ENCODE assay signal across 8 mouse cellular contexts in the genomic region with DNA sequence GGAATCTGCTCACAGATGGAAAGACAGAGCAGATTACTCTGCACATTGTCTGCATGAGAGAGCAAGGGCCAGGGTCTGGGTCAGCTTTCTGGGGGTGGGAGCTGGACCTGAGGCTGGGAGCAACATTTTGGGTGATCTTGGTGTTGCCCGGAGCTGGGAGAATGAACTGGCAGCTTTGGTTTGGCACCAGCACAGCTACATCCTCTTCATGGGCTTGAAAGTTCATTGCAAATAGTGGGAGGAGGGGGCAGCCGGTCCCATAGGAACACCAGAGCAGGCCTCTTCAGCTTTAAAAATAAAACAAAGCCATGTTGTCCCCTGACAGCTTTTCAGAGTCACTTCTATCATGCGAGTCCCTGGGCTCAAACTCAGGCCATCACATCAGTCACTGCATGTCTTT. TPM values are rescaled to one million over a fixed set of nuclear protein-coding genes. Genes with fewer than 3 reads are reported as not detected.
DNase-seq lines count a peak whose midpoint lies in the region; ATAC-seq lines count a peak whose summit lies in the region.

No protein-coding gene starts in this region.

- DNase-seq in heart, adult 8-10 months (ENCODE audit: low spot score): no peak
- no peak for DNase-seq in embryonic facial prominence, embryonic 11.5 days (ENCODE audit: low spot score)
- no peak for DNase-seq in adrenal gland, adult (ENCODE audit: inconsistent age in 2 of 2, low spot score in 1 of 2)
- DNase-seq in c-Kit-positive CD71-positive TER-119-positive erythroid progenitor cells, embryonic 14.5 days (ENCODE audit: low spot score): no peak
- no peak for DNase-seq in right cerebral cortex, postnatal 25 days

- H3K27ac ChIP-seq in heart, embryonic 14.5 days (replicated peaks in 1 of 2; ENCODE audit: control insufficient read depth in 1 of 2, insufficient read depth in 1 of 2, low read depth in 2 of 2, low read length in 2 of 2): no peak overlapping the region
- H3K27ac ChIP-seq in embryonic facial prominence, embryonic 11.5 days (replicated peaks; ENCODE audit: low read depth, low read length): no peak overlapping the region
- H3K27ac ChIP-seq in hindbrain, embryonic 15.5 days (replicated peaks): peak overlapping the region; percentile 89
- H3K27ac ChIP-seq in midbrain, embryonic 12.5 days (replicated peaks): 0 out of 2 replicates have a peak overlapping the region, but pooled peaks have one; percentile 85

- WGBS in heart, embryonic 14.5 days: 78% methylated on average over 3 of the region's 3 CpGs
- WGBS in embryonic facial prominence, embryonic 11.5 days: 96% methylated on average over 3 of the region's 3 CpGs
- 88% methylated on average over 3 of the region's 3 CpGs for WGBS in hindbrain, embryonic 15.5 days
- 91% methylated on average over 3 of the region's 3 CpGs for WGBS in midbrain, embryonic 12.5 days

- H3K36me3 ChIP-seq in heart, embryonic 14.5 days (ENCODE audit: control insufficient read depth, insufficient read depth, low read length): peaks cover 5% of the 10 kb centered on the region
- no peaks in the 10 kb centered on the region for H3K36me3 ChIP-seq in embryonic facial prominence, embryonic 11.5 days (replicated peaks; ENCODE audit: control insufficient read depth, insufficient read depth, low read depth, low read length)
- peaks cover 6% of the 10 kb centered on the region; the same call in 1 of the 2 replicates for H3K36me3 ChIP-seq in hindbrain, embryonic 15.5 days
- peaks cover 4% of the 10 kb centered on the region; the same call in 1 of the 2 replicates for H3K36me3 ChIP-seq in midbrain, embryonic 12.5 days

- H3K9ac ChIP-seq in heart, embryonic 14.5 days (ENCODE audit: low read length): peak overlapping the region; percentile 71
- peak overlapping the region; percentile 57 for H3K9ac ChIP-seq in embryonic facial prominence, embryonic 11.5 days (replicated peaks; ENCODE audit: low read length)
- peak overlapping the region; percentile 53; the same call in 1 of the 2 replicates for H3K9ac ChIP-seq in hindbrain, embryonic 15.5 days
- peak overlapping the region; percentile 66; the same call in 1 of the 2 replicates for H3K9ac ChIP-seq in midbrain, embryonic 12.5 days (replicated peaks)

- H3K4me1 ChIP-seq in heart, embryonic 14.5 days (ENCODE audit: control insufficient read depth in 2 of 2, insufficient read depth in 2 of 2, low read length in 2 of 2): peaks cover 0 to 12% of the 10 kb centered on the region in 2 experiments; a peak in 2 of 4 replicates
- H3K4me1 ChIP-seq in embryonic facial prominence, embryonic 11.5 days (ENCODE audit: control insufficient read depth, insufficient read depth, low read length): no peaks in the 10 kb centered on the region; the same call in 1 of the 2 replicates
- peaks cover 20% of the 10 kb centered on the region for H3K4me1 ChIP-seq in hindbrain, embryonic 15.5 days (replicated peaks)
- H3K4me1 ChIP-seq in midbrain, embryonic 12.5 days: peaks cover 20% of the 10 kb centered on the region

- peak overlapping the region; percentile 62 for H3K4me2 ChIP-seq in heart, embryonic 14.5 days (ENCODE audit: low read length)
- peak overlapping the region; percentile 67 for H3K4me2 ChIP-seq in embryonic facial prominence, embryonic 11.5 days (ENCODE audit: low read depth, low read length)
- H3K4me2 ChIP-seq in hindbrain, embryonic 15.5 days: peak overlapping the region; percentile 71
- H3K4me2 ChIP-seq in midbrain, embryonic 12.5 days (replicated peaks): peak overlapping the region; percentile 66

- no peak for ATAC-seq in heart, embryonic 14.5 days (ENCODE audit: insufficient number of reproducible peaks, insufficient read depth, low FRiP score, low read depth)
- no peak for ATAC-seq in embryonic facial prominence, embryonic 11.5 days (replicated peaks; ENCODE audit: insufficient number of reproducible peaks, low FRiP score, low TSS enrichment, low read depth)
- no peak for ATAC-seq in hindbrain, embryonic 15.5 days (ENCODE audit: low FRiP score, low read depth)
- ATAC-seq in midbrain, embryonic 12.5 days (ENCODE audit: low FRiP score, low read depth): no peak

- no peak overlapping the region for H3K4me3 ChIP-seq in heart, embryonic 14.5 days (ENCODE audit: control insufficient read depth in 1 of 2, insufficient read depth in 1 of 2, low read depth in 1 of 2, low read length in 2 of 2)
- H3K4me3 ChIP-seq in embryonic facial prominence, embryonic 11.5 days (ENCODE audit: low read depth, low read length): 0 out of 2 replicates have a peak overlapping the region, but pooled peaks have one; percentile 41
- H3K4me3 ChIP-seq in hindbrain, embryonic 15.5 days: peak overlapping the region; percentile 43; the same call in 1 of the 2 replicates
- peak overlapping the region; percentile 44; the same call in 1 of the 2 replicates for H3K4me3 ChIP-seq in midbrain, embryonic 12.5 days

- H3K27me3 ChIP-seq in heart, embryonic 14.5 days (ENCODE audit: control insufficient read depth, insufficient read depth, low read length): no peaks in the 10 kb centered on the region
- H3K27me3 ChIP-seq in embryonic facial prominence, embryonic 11.5 days (ENCODE audit: control insufficient read depth, insufficient read depth, low read length): no peaks in the 10 kb centered on the region
- H3K27me3 ChIP-seq in hindbrain, embryonic 15.5 days: no peaks in the 10 kb centered on the region
- H3K27me3 ChIP-seq in midbrain, embryonic 12.5 days: no peaks in the 10 kb centered on the region

- no peaks in the 10 kb centered on the region for H3K9me3 ChIP-seq in heart, embryonic 14.5 days (ENCODE audit: control insufficient read depth, low read length)
- H3K9me3 ChIP-seq in embryonic facial prominence, embryonic 11.5 days (replicated peaks; ENCODE audit: control insufficient read depth, low read length): no peaks in the 10 kb centered on the region
- no peaks in the 10 kb centered on the region for H3K9me3 ChIP-seq in hindbrain, embryonic 15.5 days
- H3K9me3 ChIP-seq in midbrain, embryonic 12.5 days: 0 out of 2 replicates have a peak, but pooled peaks cover 2% of the 10 kb centered on the region

RNA-seq across cellular contexts. Expression of gene Wdr5, which starts 26.3 kb away (rescaled TPM):
- polyA plus RNA-seq in heart, embryonic 14.5 days (2014; fragmentation: Nextera tagmentation; extraction: Ambion mirVana): 29.5 and 30.2 TPM in 2 replicates
- total RNA-seq in heart, adult 8-10 months (2022): 10 to 100 TPM; 22.0 to 25.5 (median 23.5) TPM
- 65.5 and 74.4 TPM in 2 replicates for polyA plus RNA-seq in embryonic facial prominence, embryonic 11.5 days (2014; fragmentation: Nextera tagmentation; extraction: Ambion mirVana)
- polyA plus RNA-seq in hindbrain, embryonic 15.5 days (2015; fragmentation: Nextera tagmentation; extraction: Ambion mirVana): 44.2 and 45.9 TPM in 2 replicates
- polyA plus RNA-seq in midbrain, embryonic 12.5 days (2016; fragmentation: Nextera tagmentation; extraction: Ambion mirVana): 61.5 and 62.3 TPM in 2 replicates

RNA-seq across cellular contexts. Expression of gene Brd3, which starts 33.8 kb away (rescaled TPM):
- 70.8 and 74.8 TPM in 2 replicates for polyA plus RNA-seq in heart, embryonic 14.5 days (2014; fragmentation: Nextera tagmentation; extraction: Ambion mirVana)
- total RNA-seq in heart, adult 8-10 months (2022): 10 to 100 TPM; 27.4 to 28.6 (median 28.3) TPM
- polyA plus RNA-seq in embryonic facial prominence, embryonic 11.5 days (2014; fragmentation: Nextera tagmentation; extraction: Ambion mirVana): 192 and 207 TPM in 2 replicates
- 109 and 132 TPM in 2 replicates for polyA plus RNA-seq in hindbrain, embryonic 15.5 days (2015; fragmentation: Nextera tagmentation; extraction: Ambion mirVana)
- polyA plus RNA-seq in midbrain, embryonic 12.5 days (2016; fragmentation: Nextera tagmentation; extraction: Ambion mirVana): 127 and 145 TPM in 2 replicates

Comparison
In these comparisons a context has a peak if more than half of its experiments do, and no peak if none do; other contexts are left out.
1. H3K27ac ChIP-seq: peak in hindbrain, embryonic 15.5 days (single experiment) and midbrain, embryonic 12.5 days (single experiment); none in heart, embryonic 14.5 days (0 of 2) and embryonic facial prominence, embryonic 11.5 days (single experiment).
2. H3K4me3 ChIP-seq: peak in embryonic facial prominence, embryonic 11.5 days (single experiment), hindbrain, embryonic 15.5 days (single experiment) and midbrain, embryonic 12.5 days (single experiment); none in heart, embryonic 14.5 days (0 of 2).
3. Peak in every context shown above with its lines, with median percentiles within 50 percentile points of each other: H3K4me2 ChIP-seq and H3K9ac ChIP-seq.